18 mouse cellular contexts compared by ENCODE assay signal in the genomic region with DNA sequence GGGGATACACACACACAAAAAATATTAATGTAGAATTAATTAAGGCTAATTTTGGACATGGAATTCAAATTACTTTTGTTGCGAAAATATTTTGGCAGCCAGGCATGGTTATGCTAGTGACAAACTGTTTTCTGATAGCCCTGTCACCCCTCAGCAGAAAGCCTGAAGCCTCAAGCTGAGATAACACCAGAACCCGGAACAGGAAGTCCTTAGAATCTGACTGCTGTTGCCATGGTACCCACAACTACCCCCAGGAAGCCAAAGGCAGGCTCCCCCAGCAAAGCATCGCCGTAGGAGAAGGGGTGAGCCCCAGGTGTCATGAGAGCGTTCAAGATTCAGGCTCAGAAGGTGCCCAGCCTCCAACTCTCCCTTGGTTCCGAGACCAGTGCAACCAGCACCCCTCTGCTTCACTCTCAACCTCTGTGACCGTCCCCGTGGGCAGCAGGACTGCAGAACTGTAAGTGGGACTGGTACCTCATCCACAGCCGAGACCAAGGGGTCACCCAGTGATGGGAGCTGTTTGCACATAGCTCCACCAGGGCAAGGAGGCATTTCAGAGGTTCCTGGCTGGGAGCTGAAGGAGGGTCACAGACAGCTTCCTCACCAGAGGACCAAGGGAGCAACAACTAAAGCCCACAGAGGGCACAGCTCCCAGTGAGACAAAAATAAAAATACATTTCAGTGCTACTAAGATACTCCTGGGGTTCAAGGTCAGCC. TPM values are rescaled to one million over a fixed set of nuclear protein-coding genes. Genes with fewer than 3 reads are reported as not detected.
DNase-seq lines count a peak whose midpoint lies in the region; ATAC-seq and TF ChIP-seq lines count a peak whose summit lies in the region.
"Had no signal": no experiment of that assay in that cellular context is flagged by ENCODE, and none has a peak within 500 bp of the region (broad histone marks: within the 10 kb centered on the region; RNA-seq: fewer than 3 reads in every experiment).

A gene (plus strand): TSS at position 156 of the 717 bp plus-strand sequence.

- DNase-seq in heart, postnatal 4 days: no peak
- DNase-seq in MEL-GATA-1-ER (ENCODE audit: extremely low read depth, low read depth): peak; percentile 63
- peak; percentile 48 for DNase-seq in thymus, postnatal 25 days
- no peak for DNase-seq in ovary, postnatal 14 days (ENCODE audit: low spot score)
- no peak for DNase-seq in hindbrain, postnatal 0 days (ENCODE audit: low spot score)
- no peak for DNase-seq in right cerebral cortex, postnatal 10 days (ENCODE audit: low spot score in 2 of 2)
- DNase-seq: cerebellum, adult 9-10 months; right cerebral cortex, adult 18-20 months had no signal

- no peak within 1 kb of the TSS for H3K4me2 ChIP-seq in heart, embryonic 16.5 days (ENCODE audit: low read depth, low read length)
- H3K4me2 ChIP-seq in hindbrain, postnatal 0 days (ENCODE audit: low read depth, low read length): no peak within 1 kb of the TSS
- H3K4me2 ChIP-seq: hindbrain, embryonic 15.5 days; kidney, embryonic 15.5 days; neural tube, embryonic 15.5 days had no signal

- no peak within 1 kb of the TSS for H3K9ac ChIP-seq in heart, embryonic 16.5 days (ENCODE audit: low read length)
- H3K9ac ChIP-seq in hindbrain, postnatal 0 days (replicated peaks; ENCODE audit: low read length): no peak within 1 kb of the TSS
- H3K9ac ChIP-seq: hindbrain, embryonic 15.5 days; kidney, embryonic 15.5 days; neural tube, embryonic 15.5 days had no signal

- no peaks in the 10 kb centered on the region for H3K36me3 ChIP-seq in heart, embryonic 16.5 days (ENCODE audit: control insufficient read depth, insufficient read depth)
- H3K36me3 ChIP-seq in hindbrain, postnatal 0 days (ENCODE audit: insufficient read depth, low read length): no peaks in the 10 kb centered on the region
- H3K36me3 ChIP-seq: forebrain, embryonic 10.5 days; hindbrain, embryonic 15.5 days; kidney, embryonic 15.5 days; neural tube, embryonic 15.5 days had no signal

- 0 out of 2 replicates have a peak, but pooled peaks have one; percentile 12 for ATAC-seq in heart, embryonic 16.5 days (replicated peaks; ENCODE audit: extremely low read depth, insufficient read depth, low FRiP score)
- ATAC-seq in megakaryocyte progenitor cell, adult 5-6 weeks (replicated peaks; ENCODE audit: poor library complexity): peak; percentile 63
- no peak for ATAC-seq in hindbrain, postnatal 0 days

- peaks cover 11% of the 10 kb centered on the region for H3K4me1 ChIP-seq in heart, embryonic 16.5 days (ENCODE audit: control insufficient read depth, insufficient read depth, low read length)
- no peaks in the 10 kb centered on the region for H3K4me1 ChIP-seq in hindbrain, postnatal 0 days (ENCODE audit: insufficient read depth, low read length)
- H3K4me1 ChIP-seq: hindbrain, embryonic 15.5 days; kidney, embryonic 15.5 days; neural tube, embryonic 15.5 days had no signal

- no peaks in the 10 kb centered on the region for H3K9me3 ChIP-seq in heart, embryonic 16.5 days (replicated peaks; ENCODE audit: control insufficient read depth, low read length)
- H3K9me3 ChIP-seq in hindbrain, postnatal 0 days (ENCODE audit: low read length): no peaks in the 10 kb centered on the region
- H3K9me3 ChIP-seq: forebrain, embryonic 10.5 days; hindbrain, embryonic 15.5 days; kidney, embryonic 15.5 days; megakaryocyte, embryonic 14.5 days; neural tube, embryonic 15.5 days had no signal

- H3K4me3 ChIP-seq in heart, embryonic 16.5 days (ENCODE audit: low read length): no peak within 1 kb of the TSS
- no peak within 1 kb of the TSS for H3K4me3 ChIP-seq in hindbrain, postnatal 0 days (ENCODE audit: low read length)
- H3K4me3 ChIP-seq: forebrain, embryonic 10.5 days; hindbrain, embryonic 15.5 days; kidney, embryonic 15.5 days; layer of hippocampus, adult 2 months; megakaryocyte, embryonic 14.5 days; neural tube, embryonic 15.5 days had no signal

- 37% methylated on average over 9 of the region's 9 CpGs for WGBS in heart, embryonic 16.5 days
- 51% methylated on average over 9 of the region's 9 CpGs for WGBS in hindbrain, postnatal 0 days

- peak within 1 kb of the TSS; percentile 42; the same call in 1 of the 2 replicates for H3K27ac ChIP-seq in heart, embryonic 16.5 days (ENCODE audit: low read length)
- H3K27ac ChIP-seq in hindbrain, postnatal 0 days: no peak within 1 kb of the TSS
- H3K27ac ChIP-seq: forebrain, embryonic 10.5 days; hindbrain, embryonic 15.5 days; kidney, embryonic 15.5 days; layer of hippocampus, adult 2 months; neural tube, embryonic 15.5 days had no signal

- TF ChIP-seq CTCF in hindbrain, postnatal 0 days (IDR thresholded peaks at IDR 0.05; ENCODE audit: low read depth): no peak

- H3K27me3 ChIP-seq in heart, embryonic 16.5 days (ENCODE audit: control insufficient read depth, insufficient read depth, low read length): no peaks in the 10 kb centered on the region
- no peaks in the 10 kb centered on the region for H3K27me3 ChIP-seq in hindbrain, postnatal 0 days (ENCODE audit: insufficient read depth, low read length)
- H3K27me3 ChIP-seq: hindbrain, embryonic 15.5 days; kidney, embryonic 15.5 days; neural tube, embryonic 15.5 days had no signal

RNA-seq across cellular contexts. Expression of the gene that starts here (rescaled TPM):
- polyA plus RNA-seq in heart, embryonic 16.5 days (2015; fragmentation: Nextera tagmentation; extraction: Ambion mirVana): 0.08 and 0.17 TPM in 2 replicates
- total RNA-seq in heart, postnatal 4 days (2021): under 1 TPM; 0.16 to 0.24 TPM
- total RNA-seq in megakaryocyte progenitor cell, adult 5-6 weeks (2015): 0.52 and 0.71 TPM in 2 replicates
- total RNA-seq in megakaryocyte progenitor cell, adult 5-6 weeks (2017): 0.87 TPM in 1 of 2 replicates, not detected in the other
- total RNA-seq in hindbrain, postnatal 0 days (2014; rRNA removed): not detected in 2 replicates
- polyA plus RNA-seq in hindbrain, postnatal 0 days (2015; fragmentation: Nextera tagmentation; extraction: Ambion mirVana): 0.10 and 0.18 TPM in 2 replicates
- polyA plus RNA-seq: embryonic facial prominence, embryonic 11.5 days; forebrain, embryonic 10.5 days; hindbrain, embryonic 15.5 days; kidney, embryonic 15.5 days; lung, adult 2 months; neural tube, embryonic 15.5 days had no signal

Comparison
In these comparisons a context has a peak if more than half of its experiments do, and no peak if none do; other contexts are left out.
1. Peak in ATAC-seq and H3K27ac ChIP-seq in heart, embryonic 16.5 days; RNA of the gene not detected or under 1 TPM.
2. Peak in ATAC-seq in megakaryocyte progenitor cell, adult 5-6 weeks; RNA of the gene not detected or under 1 TPM.
3. DNase-seq: peak in MEL-GATA-1-ER (single experiment) and thymus, postnatal 25 days (single experiment); none in heart, postnatal 4 days (single experiment), ovary, postnatal 14 days (single experiment), hindbrain, postnatal 0 days (single experiment) and right cerebral cortex, postnatal 10 days (0 of 2).